Mouse (Mus musculus): ENCODE data around the gene Dtymk. TPM values are rescaled to one million over a fixed set of nuclear protein-coding genes. Genes with fewer than 3 reads are reported as not detected.
A peak's percentile ranks its signal among the peaks of the same experiment; 100 is the strongest.

Gene Dtymk
- polyA plus RNA-seq, 1 experiment from 2014 or later, result 108 TPM

GRCm38 (mm10) chr1:93811495-93812039, 9.8 kb upstream of the Dtymk start:
- H3K27ac ChIP-seq (replicated peaks), result no peak overlapping the region
- no peak overlapping the region for H3K4me3 ChIP-seq (ENCODE audit: low read depth, low read length)
- H3K9me3 ChIP-seq (ENCODE audit: control insufficient read depth, low read length), result no peaks in the 10 kb centered on the region
- no peak for ATAC-seq (ENCODE audit: low FRiP score, low TSS enrichment)
- WGBS, result 80% methylated on average over 8 of the region's 8 CpGs
- no peak overlapping the region for H3K9ac ChIP-seq (ENCODE audit: low read length)
- H3K4me2 ChIP-seq (replicated peaks; ENCODE audit: low read depth), result no peak overlapping the region
- H3K27me3 ChIP-seq (ENCODE audit: control insufficient read depth, insufficient read depth, low read length), result no peaks in the 10 kb centered on the region
- DNase-seq (ENCODE audit: low spot score), result no peak
- peaks cover 47% of the 10 kb centered on the region for H3K36me3 ChIP-seq (ENCODE audit: control insufficient read depth, insufficient read depth, low read length)
- no peak for TF ChIP-seq CTCF (IDR thresholded peaks at IDR 0.05; ENCODE audit: low read depth)
- no peak for TF ChIP-seq EP300 (optimal IDR thresholded peaks at IDR 0.05)
- H3K4me1 ChIP-seq (replicated peaks; ENCODE audit: control insufficient read depth, insufficient read depth), result no peaks in the 10 kb centered on the region

- no peak overlapping the region for H3K4me2 ChIP-seq (replicated peaks; ENCODE audit: low read depth)
- H3K4me3 ChIP-seq (ENCODE audit: low read depth, low read length), result no peak overlapping the region
- no peak overlapping the region for H3K9ac ChIP-seq (ENCODE audit: low read length)
- no peak overlapping the region for H3K27ac ChIP-seq (replicated peaks)
- no peak for ATAC-seq (ENCODE audit: low FRiP score, low TSS enrichment)
- 96% methylated on average over 3 of the region's 3 CpGs for WGBS
- peaks cover 3% of the 10 kb centered on the region; the same call in 1 of the 2 replicates for H3K4me1 ChIP-seq (replicated peaks; ENCODE audit: control insufficient read depth, insufficient read depth)
- H3K27me3 ChIP-seq (ENCODE audit: control insufficient read depth, insufficient read depth, low read length), result no peaks in the 10 kb centered on the region
- TF ChIP-seq CTCF (IDR thresholded peaks at IDR 0.05; ENCODE audit: low read depth) (no peak), EP300 (optimal IDR thresholded peaks at IDR 0.05) (no peak)
- no peak for DNase-seq (ENCODE audit: low spot score)
- H3K9me3 ChIP-seq (ENCODE audit: control insufficient read depth, low read length), result no peaks in the 10 kb centered on the region
- peaks cover 35% of the 10 kb centered on the region for H3K36me3 ChIP-seq (ENCODE audit: control insufficient read depth, insufficient read depth, low read length)
Measured at GRCm38 (mm10) chr1:93810011-93810410, 8.3 kb upstream of the Dtymk start.

- DNase-seq (ENCODE audit: low spot score) (no peak), ATAC-seq (ENCODE audit: low FRiP score, low TSS enrichment) (no peak)
- no peaks in the 10 kb centered on the region for H3K9me3 ChIP-seq (ENCODE audit: control insufficient read depth, low read length)
- WGBS, result 72% methylated on average over 4 of the region's 4 CpGs
- no peak overlapping the region for H3K4me3 ChIP-seq (ENCODE audit: low read depth, low read length)
- H3K27ac ChIP-seq (replicated peaks), result no peak overlapping the region
- TF ChIP-seq EP300 (optimal IDR thresholded peaks at IDR 0.05) (no peak), CTCF (IDR thresholded peaks at IDR 0.05; ENCODE audit: low read depth) (no peak)
- H3K4me2 ChIP-seq (replicated peaks; ENCODE audit: low read depth), result no peak overlapping the region
- peaks cover 7% of the 10 kb centered on the region; the same call in 1 of the 2 replicates for H3K4me1 ChIP-seq (replicated peaks; ENCODE audit: control insufficient read depth, insufficient read depth)
- no peak overlapping the region for H3K9ac ChIP-seq (ENCODE audit: low read length)
- H3K27me3 ChIP-seq (ENCODE audit: control insufficient read depth, insufficient read depth, low read length), result no peaks in the 10 kb centered on the region
- H3K36me3 ChIP-seq (ENCODE audit: control insufficient read depth, insufficient read depth, low read length), result peaks cover 27% of the 10 kb centered on the region
Measured at GRCm38 (mm10) chr1:93808871-93809270, 7.1 kb upstream of the Dtymk start.

- Histone ChIP-seq H3K27me3 (ENCODE audit: control insufficient read depth, insufficient read depth, low read length) (no peaks in the 10 kb centered on the region), H3K27ac (replicated peaks) (no peak overlapping the region), H3K9me3 (ENCODE audit: control insufficient read depth, low read length) (no peaks in the 10 kb centered on the region), H3K36me3 (ENCODE audit: control insufficient read depth, insufficient read depth, low read length) (peaks cover 7% of the 10 kb centered on the region), H3K9ac (ENCODE audit: low read length) (0 out of 2 replicates have a peak overlapping the region, but pooled peaks have one; percentile 2), H3K4me1 (replicated peaks; ENCODE audit: control insufficient read depth, insufficient read depth) (peaks cover 7% of the 10 kb centered on the region; the same call in 1 of the 2 replicates), H3K4me2 (replicated peaks; ENCODE audit: low read depth) (no peak overlapping the region; the same call in 1 of the 2 replicates), H3K4me3 (ENCODE audit: low read depth, low read length) (no peak overlapping the region)
- 63% methylated on average over 5 of the region's 5 CpGs for WGBS
- TF ChIP-seq CTCF (IDR thresholded peaks at IDR 0.05; ENCODE audit: low read depth) (no peak), EP300 (optimal IDR thresholded peaks at IDR 0.05) (no peak)
- ATAC-seq (ENCODE audit: low FRiP score, low TSS enrichment) (no peak), DNase-seq (ENCODE audit: low spot score) (no peak)
Measured at GRCm38 (mm10) chr1:93805221-93805951, 3.7 kb upstream of the Dtymk start.

GRCm38 (mm10) chr1:93804818-93805217, 3.1 kb upstream of the Dtymk start:
- ATAC-seq (ENCODE audit: low FRiP score, low TSS enrichment), result no peak
- Histone ChIP-seq H3K9me3 (ENCODE audit: control insufficient read depth, low read length) (no peaks in the 10 kb centered on the region), H3K27ac (replicated peaks) (no peak overlapping the region), H3K36me3 (ENCODE audit: control insufficient read depth, insufficient read depth, low read length) (peaks cover 7% of the 10 kb centered on the region), H3K27me3 (ENCODE audit: control insufficient read depth, insufficient read depth, low read length) (no peaks in the 10 kb centered on the region), H3K4me3 (ENCODE audit: low read depth, low read length) (peak overlapping the region; percentile 75; the same call in 1 of the 2 replicates), H3K4me1 (replicated peaks; ENCODE audit: control insufficient read depth, insufficient read depth) (peaks cover 7% of the 10 kb centered on the region; the same call in 1 of the 2 replicates), H3K9ac (ENCODE audit: low read length) (no peak overlapping the region), H3K4me2 (replicated peaks; ENCODE audit: low read depth) (peak overlapping the region; percentile 83)
- TF ChIP-seq CTCF (IDR thresholded peaks at IDR 0.05; ENCODE audit: low read depth) (no peak), EP300 (optimal IDR thresholded peaks at IDR 0.05) (no peak)
- DNase-seq (ENCODE audit: low spot score), result no peak
- 68% methylated on average over 4 of the region's 4 CpGs for WGBS

Data from stomach, postnatal 0 days (tissue).